Mouse (Mus musculus) retina, embryonic 14.5 days (tissue): ENCODE measurements around the gene Col13a1.

Source experiments
- DNase-seq: peaks from one replicate; pipeline ENCODE4 v3.0.0-alpha.2; 2015; ENCODE audit warnings: low spot score

Gene Col13a1

DNA sequence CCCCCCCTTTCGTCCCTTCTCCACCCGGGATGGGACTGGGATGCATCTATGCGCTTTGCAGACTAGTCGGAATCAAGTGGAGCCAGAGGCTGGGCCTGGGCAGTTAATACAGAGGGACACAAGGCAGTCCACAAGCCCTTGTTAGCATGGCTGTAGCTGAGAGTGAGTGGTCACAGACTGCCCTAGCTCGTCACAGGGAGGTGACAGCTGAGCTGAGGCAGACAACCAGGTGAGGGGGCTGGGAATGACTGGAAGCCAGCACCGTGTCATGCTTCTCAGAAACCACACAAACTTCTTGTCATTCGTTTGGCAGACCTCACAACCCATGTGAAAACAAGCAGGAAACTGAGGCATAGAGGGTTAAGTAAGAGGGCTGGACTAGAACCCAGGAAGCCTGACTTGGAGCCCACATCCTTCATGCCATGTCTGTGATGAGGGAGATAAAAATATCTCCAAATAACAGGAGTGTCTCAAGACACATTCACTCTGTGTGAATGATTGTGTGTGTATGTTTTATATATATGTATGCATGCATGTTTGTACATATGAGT is 10.8 kb downstream of the Col13a1 start:
- DNase-seq = no peak

DNA sequence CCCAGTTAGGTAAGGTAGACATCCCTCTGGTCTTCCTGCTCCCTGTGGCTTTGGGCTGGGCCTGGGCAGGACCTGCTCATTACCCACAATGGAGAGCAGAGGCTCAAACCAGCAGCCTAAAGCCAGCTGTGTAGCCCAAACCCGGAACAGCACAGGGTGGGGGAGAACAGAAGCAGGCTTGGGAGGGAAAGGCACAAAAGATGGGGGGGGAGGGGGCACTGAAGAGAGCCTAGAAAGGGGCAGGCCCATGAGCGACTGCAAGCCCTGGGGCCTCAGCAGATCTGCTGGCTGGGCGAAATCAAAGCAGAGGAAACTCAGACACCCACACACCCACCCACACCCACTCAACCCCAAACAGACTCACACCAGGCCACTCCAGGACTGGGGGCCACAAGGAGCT is 11.7 kb downstream of the Col13a1 start:
- DNase-seq = no peak

DNA sequence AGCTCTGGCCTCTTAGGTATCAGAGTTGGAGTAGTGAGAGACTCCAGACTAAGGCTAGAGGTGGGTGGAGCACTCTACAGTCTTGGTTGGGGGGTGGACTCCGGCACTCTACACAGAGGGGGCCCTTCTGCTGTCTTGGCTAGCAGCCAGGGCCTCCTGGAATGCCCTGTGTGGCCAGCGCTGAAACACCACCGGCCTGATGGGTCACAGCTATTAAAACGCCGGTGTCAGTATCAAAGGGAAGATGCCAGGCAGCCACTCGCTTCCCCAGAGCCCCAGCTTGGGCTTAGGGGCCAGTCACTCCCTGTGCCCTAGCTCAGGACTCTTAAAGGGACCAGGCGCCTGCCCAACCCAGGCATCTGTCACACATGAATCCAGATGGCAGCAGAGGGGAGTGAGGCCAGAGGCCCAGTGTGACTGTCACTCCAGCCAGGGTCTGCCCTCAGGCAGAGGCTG is 13.5 kb downstream of the Col13a1 start:
- peak; percentile 49 for DNase-seq

DNA sequence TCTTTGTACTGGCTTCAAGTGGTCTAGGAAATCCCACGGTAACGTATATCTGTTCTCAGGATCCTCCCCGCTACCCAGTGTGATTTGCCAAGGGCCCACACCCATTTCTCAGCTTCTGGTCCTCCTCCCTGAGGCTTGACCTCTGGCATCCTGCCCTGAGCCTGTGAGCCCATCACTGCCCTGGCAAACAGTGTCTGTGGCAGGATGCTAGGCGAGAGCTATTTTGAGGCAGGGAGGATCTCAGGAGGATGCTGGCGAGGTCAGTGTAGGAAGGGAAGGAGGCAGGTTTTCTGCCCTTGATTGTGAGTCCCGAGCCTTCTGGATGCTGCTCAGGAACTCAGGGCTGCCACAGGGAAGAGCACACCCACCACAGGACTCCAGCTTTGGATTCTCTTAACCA is 22.2 kb downstream of the Col13a1 start:
- DNase-seq = no peak

DNA sequence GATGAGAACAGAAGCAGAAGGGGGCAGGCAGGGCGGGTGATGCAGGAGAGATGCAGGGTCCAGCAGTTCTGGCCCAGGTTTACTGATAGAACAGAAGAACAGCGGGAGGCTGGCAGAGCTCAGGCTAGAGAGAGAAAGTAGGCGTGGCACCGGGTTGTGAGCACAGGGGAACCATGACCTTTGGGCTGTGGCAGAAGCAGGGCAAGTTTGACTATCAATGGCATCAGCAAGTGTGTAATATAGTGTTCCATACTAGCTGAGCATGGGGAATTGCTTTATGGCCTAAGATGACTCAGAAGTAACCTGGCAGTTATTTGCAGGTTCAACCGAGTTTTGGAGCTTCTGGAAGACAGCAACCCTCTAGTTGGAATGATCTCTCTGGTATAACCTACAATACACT is 25.0 kb downstream of the Col13a1 start:
- DNase-seq = no peak

DNA sequence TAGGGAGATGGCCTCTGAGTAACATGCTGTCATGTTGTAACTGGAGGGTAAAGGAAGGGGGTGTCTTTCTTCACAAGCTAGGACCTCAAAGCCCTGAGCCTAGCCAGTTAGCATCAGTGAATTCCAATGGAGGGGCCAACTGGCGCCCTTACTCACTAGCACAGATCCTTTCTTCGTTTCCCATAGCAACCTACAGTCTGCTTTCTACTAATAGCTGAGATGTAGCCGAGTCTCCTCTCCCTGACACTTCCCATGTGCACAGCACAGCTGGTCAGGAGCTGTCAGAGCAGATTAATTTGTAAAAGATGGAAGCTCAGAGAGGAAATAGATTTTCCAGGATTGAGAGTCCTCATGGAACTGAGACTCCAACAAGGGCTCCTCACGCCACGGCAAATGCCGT is 29.4 kb downstream of the Col13a1 start:
- DNase-seq = no peak

DNA sequence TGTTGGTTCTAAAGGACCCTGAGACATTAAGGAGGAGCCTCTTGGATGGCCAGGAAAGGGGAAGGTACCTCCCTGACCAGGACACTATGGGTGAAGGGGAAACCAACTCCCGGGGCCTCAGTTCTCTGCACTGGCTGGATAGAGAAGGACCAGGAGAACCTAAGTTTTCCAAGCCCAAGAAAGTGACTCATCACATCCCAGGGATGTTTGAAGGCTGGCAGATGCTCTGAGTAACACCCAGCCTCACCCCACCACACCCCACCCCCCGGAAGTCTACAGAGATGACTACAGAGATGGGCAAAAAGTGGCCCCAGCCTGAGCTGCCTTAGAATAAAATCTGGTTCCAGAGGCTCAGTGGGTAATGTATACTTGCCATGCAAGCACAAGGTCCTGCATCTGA is 34.5 kb downstream of the Col13a1 start:
- no peak for DNase-seq

DNA sequence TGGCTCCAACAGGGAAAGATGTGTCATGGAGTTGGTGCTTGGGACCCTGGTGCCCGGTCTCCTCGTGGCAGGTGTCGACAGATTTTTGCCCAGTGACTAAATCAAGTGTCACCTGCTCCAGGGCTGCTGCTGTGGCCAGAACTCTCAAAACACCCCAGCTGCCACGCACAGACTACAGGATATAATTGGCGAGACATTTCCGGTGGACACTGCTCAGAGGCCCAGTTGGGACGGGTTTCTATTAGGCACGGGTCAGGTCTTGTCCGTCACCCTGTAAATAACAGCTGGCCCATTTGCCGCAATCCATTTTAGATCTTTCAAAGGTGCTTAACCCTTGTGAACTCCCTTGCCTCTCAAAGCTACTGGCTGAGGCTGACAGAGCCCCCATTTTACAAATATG is 35.4 kb downstream of the Col13a1 start:
- DNase-seq = peak; percentile 53

DNA sequence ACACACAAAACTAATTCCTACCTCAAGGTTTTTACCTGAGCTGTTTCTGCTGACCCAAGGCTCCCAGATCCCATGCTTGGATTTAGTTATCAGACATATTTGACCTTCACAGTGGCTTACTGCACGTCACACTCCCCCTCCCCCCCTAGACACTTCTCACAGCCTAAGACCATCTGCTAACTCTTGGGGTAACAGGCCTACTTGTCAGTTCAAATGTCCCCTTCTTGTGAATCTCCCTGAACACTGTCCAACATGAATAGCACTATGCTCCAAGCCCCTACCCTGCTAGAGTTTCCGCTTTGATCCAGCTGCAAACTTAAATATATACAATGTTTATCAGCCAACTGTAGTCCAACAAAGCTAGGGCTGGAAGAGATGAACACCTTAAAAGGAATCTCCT is 36.2 kb downstream of the Col13a1 start:
- no peak for DNase-seq

DNA sequence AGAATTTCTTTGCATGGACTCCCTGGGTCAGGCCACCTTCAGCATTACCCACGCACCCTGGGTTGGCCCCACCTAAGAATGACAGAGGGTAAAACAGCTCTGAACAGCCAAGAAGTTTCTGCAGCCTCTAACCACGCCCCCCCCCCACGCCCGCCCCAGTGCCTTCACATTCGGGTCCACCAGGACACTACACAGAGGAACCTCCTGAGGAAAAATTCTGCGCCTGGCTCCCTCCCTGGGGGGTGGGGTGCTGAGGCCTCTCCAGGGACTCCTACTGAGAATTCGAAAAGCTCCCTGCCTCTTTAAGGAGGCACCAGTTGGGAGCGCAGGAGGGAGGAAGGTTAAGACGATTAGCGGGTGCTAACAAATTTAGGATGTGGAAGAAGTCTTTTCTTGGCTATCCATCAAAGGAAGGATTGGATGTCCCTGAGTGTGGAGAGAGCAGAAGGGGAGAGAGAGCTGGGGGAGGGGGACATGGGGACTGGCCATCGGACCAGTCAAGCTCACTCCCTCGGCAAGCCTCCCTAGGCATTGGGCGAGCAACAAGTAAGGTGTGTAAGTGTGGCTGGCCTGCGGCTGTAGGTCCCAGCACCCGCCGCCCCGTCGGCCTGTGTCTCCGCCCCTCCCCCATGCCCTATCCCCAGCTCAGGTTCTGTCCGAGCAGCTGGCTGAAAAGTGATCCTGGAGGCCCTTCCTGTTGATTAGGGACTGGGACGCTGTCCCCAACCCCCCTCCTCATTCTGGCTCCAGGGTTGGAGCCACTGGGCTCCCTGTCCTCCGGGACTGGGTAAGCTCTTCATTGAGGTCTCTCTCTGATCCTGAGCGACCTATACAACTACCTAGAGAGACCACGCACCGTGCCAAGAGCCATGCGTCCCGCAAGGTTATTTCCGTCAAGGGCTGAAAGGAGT is 42.4 kb downstream of the Col13a1 start:
- DNase-seq = peak; percentile 61

DNA sequence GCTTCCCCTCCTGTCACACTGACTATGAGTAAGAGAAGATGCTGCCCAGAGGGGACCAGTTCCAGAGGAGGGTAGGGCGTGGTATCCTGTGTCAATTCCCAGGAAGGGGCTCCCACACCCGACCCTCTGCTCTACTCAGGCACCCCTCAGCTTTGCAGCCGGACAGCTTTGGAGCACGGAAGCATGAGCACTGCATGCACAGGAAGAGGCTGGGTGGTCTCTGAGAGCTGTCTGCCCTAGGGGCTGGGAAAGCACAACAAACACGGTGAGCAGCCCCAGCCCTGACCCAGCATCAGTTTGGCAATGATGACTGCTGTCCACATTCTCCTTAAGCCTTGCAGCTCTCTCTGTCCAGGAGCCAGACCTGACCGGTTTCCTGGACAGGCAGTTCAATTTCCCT is 47.2 kb downstream of the Col13a1 start:
- DNase-seq = no peak

DNA sequence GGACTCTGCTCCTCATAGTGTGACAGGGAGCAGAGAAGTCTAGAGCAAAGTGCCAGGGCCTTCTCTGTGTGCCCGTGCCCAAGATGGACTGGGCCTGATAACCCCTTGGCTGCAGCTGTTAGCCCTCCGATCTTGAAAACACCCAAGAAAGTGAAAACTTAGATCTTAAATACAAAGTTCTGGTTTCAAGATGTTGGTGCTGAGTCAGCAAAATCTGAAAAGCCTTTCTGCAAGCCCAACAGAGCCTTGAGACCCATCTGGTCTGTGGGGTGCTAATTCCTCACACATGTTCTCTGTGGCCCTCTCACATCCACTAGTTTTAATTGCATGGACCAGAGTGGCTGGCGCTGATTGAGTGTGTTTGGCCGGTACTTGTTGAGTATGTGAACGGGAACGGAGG is 49.0 kb downstream of the Col13a1 start:
- no peak for DNase-seq

DNA sequence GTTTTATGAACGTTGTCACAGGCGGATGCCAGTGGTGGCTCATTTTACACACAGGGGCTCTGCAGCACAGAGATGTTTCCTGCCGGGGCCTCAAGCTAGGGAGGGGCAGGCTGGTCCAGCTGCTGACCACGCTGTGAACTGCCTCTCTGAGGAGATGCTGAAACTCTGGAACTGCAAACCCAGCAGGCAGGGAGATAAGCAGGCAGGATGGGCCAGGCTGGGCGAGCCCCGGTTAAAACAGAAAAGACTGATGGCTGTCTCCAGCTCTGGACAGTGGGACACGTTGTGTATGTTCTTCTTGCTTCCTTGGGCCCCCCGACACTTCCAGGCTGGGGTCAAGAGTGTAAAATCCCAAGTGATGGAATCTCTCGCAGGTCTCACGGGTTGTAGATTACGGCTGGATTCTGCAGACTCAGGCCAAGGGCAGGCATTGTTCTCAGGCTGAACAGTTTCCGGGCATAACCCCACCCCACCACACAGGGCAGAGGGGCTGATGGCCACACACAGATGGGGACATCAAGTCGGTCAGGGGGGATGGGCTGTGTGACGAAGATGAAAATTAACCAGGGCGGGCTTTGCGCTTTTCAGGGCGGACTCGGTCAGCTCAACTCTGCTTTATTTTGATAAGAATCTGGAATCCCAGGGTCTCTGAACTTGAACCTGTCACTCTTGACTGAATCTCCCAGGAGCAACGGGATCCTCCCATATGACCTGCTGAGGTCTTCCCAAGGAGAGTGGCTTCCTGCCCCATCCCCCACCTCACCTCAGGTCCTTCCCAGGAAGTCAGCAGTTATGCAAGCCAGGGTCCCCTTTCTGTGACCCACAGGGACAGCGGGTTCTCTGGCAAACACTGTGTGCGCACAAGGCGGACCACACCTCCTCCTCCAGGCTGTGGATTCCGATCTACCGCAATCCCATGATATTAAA is 49.9 kb downstream of the Col13a1 start:
- peak; percentile 59 for DNase-seq

DNA sequence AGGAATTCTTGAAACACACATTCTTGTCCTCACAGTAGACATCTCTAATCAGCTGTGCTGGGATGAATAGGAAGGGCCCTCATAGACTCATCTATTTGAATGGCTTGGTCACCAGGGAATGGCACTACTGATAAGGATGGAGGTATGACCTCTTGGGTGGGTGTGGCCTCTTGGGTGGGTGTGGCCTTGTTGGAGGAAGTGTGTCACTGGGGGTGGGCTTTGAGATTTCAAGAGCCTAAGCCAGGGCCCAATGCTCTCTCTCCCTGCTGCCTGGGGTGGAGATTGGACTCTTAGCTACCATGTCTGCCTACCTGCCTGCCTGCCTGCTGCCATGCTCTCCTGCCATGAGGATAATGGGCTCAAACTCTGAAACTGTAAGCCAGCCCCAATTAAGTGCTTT is 53.2 kb downstream of the Col13a1 start:
- no peak for DNase-seq

DNA sequence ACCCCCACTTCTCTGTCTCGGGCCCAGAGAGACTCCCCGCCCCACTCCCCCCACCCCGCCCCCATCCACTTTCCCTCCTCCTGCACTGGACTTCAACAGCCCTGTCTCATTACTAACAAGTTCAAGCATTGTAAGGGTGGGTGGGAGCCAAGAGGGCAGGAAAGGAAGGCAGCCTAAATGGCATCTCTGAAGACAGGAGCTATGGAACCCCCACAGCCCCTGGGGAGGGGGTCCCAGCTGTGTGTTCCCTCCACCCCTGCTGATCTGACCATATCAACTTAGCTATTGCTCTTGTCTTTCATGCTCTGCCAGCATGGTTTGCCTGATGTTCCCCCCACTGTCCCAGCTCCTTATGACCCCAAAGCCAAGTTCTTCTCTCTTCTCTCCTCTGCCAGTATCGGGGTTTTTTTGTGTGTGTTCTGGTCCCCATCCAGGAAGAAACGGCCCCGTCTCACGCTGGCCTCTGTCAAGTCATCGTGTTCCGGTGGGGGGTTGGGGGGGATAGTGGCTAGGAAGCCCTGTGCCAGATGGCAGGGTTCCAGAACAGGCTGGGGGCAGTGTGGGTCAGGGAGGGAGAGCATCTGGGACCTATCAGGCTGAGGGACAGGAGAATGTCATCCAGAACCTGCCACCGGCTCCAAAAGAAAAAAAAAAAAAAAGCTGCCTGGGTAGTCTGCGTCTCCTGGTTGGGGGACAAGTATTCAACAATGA is 58.1 kb downstream of the Col13a1 start:
- DNase-seq = no peak

DNA sequence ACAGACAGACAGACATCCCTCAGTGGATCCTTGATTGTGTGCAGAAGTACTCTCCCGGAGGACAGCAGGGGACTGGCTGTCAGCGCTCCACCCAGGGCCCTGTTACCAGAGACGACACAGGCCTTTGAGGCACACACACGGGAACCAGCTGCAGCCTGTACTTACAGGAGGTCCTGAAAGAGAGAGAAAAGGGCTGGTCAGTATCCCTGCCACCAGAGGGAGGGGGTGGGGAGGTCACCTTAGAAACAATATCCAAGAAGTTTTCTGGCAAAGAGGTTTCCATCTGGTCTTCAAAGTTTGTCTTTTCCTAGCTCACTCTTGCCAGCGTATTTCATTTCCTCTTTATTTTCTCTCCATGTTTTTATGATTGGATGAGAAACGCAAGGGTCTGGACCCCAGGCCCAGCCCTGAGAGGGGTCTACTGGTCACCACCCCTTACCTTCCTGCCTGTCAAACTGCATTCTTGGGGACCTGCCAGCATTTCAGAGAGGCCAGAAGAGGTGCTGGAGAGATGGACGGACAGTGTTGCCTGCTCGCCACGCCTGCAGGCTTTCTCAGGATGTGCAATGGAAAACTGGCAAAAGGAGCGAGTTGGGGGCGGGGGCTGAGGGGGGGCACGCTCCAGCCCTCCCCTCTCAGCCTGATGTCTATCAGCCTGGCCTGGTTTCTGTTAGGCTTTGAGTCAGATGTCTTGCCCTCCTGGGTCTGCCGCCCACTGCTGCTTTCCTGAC is 58.8 kb downstream of the Col13a1 start:
- DNase-seq = no peak

DNA sequence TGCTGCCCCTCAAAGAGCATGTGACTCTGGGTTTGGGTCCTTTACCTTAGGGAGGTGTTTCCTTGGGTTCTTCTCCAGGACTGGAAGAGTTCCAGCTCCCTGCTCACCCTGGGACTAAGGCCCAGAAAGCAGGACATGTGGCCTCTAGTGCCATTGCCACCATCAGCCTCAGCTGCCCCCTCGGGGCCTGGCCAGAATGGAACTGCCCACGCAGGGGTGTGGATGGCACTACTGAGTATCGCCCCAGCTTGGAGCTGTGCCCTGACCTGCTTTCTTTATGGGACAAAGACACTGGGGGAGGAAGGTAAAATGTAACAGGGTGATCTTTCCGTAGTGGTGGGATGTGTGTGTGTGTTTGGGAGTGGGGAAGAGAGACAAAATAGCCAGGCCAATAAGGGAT is 59.4 kb downstream of the Col13a1 start:
- DNase-seq = no peak

DNA sequence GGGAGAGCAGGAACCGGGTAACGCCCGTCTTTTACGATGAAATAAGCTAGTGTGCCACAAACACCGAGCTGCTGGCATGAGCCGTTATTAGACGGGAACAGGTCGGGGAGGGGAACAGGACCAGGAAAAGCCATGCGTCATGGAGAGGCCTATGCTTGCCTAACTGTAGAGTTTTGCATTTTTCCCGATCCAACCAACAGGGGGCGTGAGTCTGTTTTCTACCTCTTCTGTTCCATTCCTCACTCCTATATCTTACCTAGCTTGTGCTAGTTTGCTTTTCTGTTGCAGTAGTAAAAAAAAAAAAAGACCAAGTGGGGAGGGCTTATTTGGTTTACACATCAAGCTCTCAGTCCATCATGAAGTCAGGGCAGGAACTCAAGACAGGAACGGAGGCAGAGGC is 61.8 kb downstream of the Col13a1 start:
- DNase-seq = no peak

DNA sequence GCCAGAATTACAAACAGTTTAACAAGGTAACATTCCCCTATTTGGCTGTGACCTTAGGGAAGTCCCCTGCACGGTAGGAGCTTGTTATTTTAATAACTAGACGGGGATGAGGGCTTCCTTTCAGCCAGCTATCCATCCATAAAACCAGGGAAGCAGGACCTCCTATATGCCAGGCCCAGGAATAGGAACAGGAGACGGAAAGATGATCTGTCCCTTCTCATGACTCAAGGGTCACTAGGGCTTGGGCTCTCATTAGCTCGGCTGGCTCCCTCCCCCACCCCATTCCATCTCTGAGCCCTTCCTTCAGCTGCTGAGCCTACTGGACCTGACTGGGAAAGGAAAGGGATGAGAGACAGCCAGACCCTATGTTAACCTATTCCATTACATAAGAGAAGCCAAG is 67.1 kb downstream of the Col13a1 start:
- DNase-seq = no peak

DNA sequence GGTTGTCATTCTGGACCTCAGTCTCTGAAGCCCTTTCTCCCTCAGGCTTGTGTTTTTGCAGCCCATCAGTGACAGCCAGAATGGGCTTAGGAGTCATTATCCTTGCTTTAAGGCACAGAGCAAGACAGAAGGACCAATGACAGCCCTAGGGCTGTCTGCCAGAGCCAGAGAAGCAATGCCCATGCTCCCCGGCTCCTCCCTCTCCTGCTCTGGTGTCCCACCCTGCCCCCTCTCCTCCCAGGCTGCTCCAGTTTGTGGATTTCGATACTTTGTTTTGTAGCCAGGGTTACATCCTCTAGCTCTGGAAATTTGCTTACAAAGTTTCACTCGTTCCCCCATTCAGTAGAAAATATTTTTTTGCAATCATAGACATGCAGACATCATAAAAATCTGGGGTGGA is 69.9 kb downstream of the Col13a1 start:
- no peak for DNase-seq

DNA sequence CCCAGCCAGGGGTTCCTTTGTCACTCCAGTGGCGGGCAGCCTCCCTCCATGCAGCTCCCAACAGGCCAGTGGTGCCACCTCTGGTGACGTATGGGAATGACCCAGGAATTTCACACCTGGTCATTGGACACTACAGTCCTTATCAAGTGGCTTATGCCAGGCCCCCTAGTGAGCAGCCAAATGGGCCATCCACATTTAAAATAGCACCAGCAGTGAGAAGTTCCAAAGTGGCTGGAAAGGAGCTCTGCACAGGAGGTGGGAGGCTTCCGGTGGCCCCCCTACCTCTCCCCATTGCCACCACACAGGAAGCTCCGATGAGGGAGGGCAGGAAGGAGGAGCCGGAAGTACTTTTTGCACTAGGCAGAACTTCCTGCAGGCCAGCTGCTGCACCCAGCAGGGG is 72.7 kb downstream of the Col13a1 start:
- no peak for DNase-seq
